In the genomic region with DNA sequence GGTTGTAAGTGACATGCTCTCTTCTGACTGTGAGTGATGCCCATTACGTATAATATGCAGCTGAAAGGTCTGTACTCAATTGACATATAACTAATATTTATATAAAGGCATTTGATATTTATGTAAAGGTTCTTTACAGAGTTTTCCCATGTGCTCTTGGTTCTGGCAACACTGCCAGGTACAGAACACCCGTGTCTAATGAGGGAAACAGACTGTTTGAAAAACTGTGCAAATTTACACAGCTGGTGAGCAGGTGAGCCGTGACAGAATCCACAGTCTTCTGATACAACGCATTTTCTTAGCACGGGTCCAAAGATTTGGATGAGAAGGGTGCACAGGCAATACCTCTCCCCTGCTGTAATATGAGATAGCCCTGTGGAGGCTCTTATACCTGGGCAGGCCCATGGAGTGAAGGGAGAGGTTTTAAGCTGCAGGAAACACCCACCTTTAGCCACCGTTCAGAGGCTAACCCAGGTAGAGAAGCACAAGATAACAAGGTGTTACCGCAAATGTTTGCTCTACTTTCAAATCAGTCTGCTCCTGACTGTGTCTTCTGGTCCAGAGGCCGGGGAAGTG, we compare ENCODE assay signal across 24 mouse cellular contexts.
DNase-seq lines count a peak whose midpoint lies in the region; ATAC-seq and TF ChIP-seq lines count a peak whose summit lies in the region.
"Had no signal": no experiment of that assay in that cellular context is flagged by ENCODE, and none has a peak within 500 bp of the region (broad histone marks: within the 10 kb centered on the region; RNA-seq: fewer than 3 reads in every experiment).

No protein-coding gene starts in this region.

- no peak for TF ChIP-seq CTCF in intestine, postnatal 0 days (IDR thresholded peaks at IDR 0.05; ENCODE audit: low read depth)
- TF ChIP-seq CTCF in lung, embryonic 14.5 days (IDR thresholded peaks at IDR 0.05; ENCODE audit: low read depth): no peak
- TF ChIP-seq CTCF in layer of hippocampus, adult 2 months (conservative IDR thresholded peaks at IDR 0.05): no peak

- H3K4me1 ChIP-seq in intestine, embryonic 14.5 days (replicated peaks; ENCODE audit: control insufficient read depth, insufficient read depth, low read length): no peaks in the 10 kb centered on the region
- no peaks in the 10 kb centered on the region for H3K4me1 ChIP-seq in intestine, postnatal 0 days (replicated peaks; ENCODE audit: control insufficient read depth, insufficient read depth, low read length)
- no peaks in the 10 kb centered on the region for H3K4me1 ChIP-seq in lung, embryonic 14.5 days (ENCODE audit: insufficient read depth)
- no peaks in the 10 kb centered on the region for H3K4me1 ChIP-seq in stomach, embryonic 15.5 days
- no peaks in the 10 kb centered on the region for H3K4me1 ChIP-seq in stomach, embryonic 16.5 days (ENCODE audit: control insufficient read depth, insufficient read depth, low read length)
- H3K4me1 ChIP-seq: embryonic facial prominence, embryonic 13.5 days; embryonic facial prominence, embryonic 15.5 days; forebrain, embryonic 10.5 days; forebrain, embryonic 12.5 days had no signal

- no peaks in the 10 kb centered on the region for H3K36me3 ChIP-seq in intestine, embryonic 14.5 days (ENCODE audit: control insufficient read depth, insufficient read depth, low read length)
- H3K36me3 ChIP-seq in intestine, postnatal 0 days (ENCODE audit: control insufficient read depth, insufficient read depth): no peaks in the 10 kb centered on the region
- H3K36me3 ChIP-seq in lung, embryonic 14.5 days (ENCODE audit: insufficient read depth): no peaks in the 10 kb centered on the region
- H3K36me3 ChIP-seq in stomach, embryonic 15.5 days: no peaks in the 10 kb centered on the region
- H3K36me3 ChIP-seq in stomach, embryonic 16.5 days (ENCODE audit: control insufficient read depth, insufficient read depth, low read length): no peaks in the 10 kb centered on the region
- H3K36me3 ChIP-seq: embryonic facial prominence, embryonic 13.5 days; embryonic facial prominence, embryonic 15.5 days; forebrain, embryonic 10.5 days; forebrain, embryonic 12.5 days had no signal

- no peaks in the 10 kb centered on the region for H3K27me3 ChIP-seq in intestine, embryonic 14.5 days (replicated peaks; ENCODE audit: control insufficient read depth, insufficient read depth, low read length)
- H3K27me3 ChIP-seq in intestine, postnatal 0 days (replicated peaks; ENCODE audit: control insufficient read depth, insufficient read depth, low read length): no peaks in the 10 kb centered on the region
- no peaks in the 10 kb centered on the region for H3K27me3 ChIP-seq in lung, embryonic 14.5 days (ENCODE audit: insufficient read depth, low read length)
- H3K27me3 ChIP-seq in stomach, embryonic 15.5 days (replicated peaks): no peaks in the 10 kb centered on the region
- H3K27me3 ChIP-seq in stomach, embryonic 16.5 days (ENCODE audit: control insufficient read depth, insufficient read depth, low read length): no peaks in the 10 kb centered on the region
- H3K27me3 ChIP-seq: embryonic facial prominence, embryonic 13.5 days; embryonic facial prominence, embryonic 15.5 days; forebrain, embryonic 12.5 days had no signal

- no peak overlapping the region for H3K9ac ChIP-seq in intestine, embryonic 14.5 days (ENCODE audit: low read length)
- no peak overlapping the region for H3K9ac ChIP-seq in intestine, postnatal 0 days (ENCODE audit: low read depth, low read length)
- no peak overlapping the region for H3K9ac ChIP-seq in lung, embryonic 14.5 days
- H3K9ac ChIP-seq in stomach, embryonic 15.5 days: no peak overlapping the region
- no peak overlapping the region for H3K9ac ChIP-seq in stomach, embryonic 16.5 days (ENCODE audit: low read length)
- H3K9ac ChIP-seq: embryonic facial prominence, embryonic 13.5 days; embryonic facial prominence, embryonic 15.5 days; forebrain, embryonic 12.5 days had no signal

- no peaks in the 10 kb centered on the region for H3K9me3 ChIP-seq in intestine, embryonic 14.5 days (ENCODE audit: control insufficient read depth, low read length)
- H3K9me3 ChIP-seq in intestine, postnatal 0 days (ENCODE audit: control insufficient read depth): no peaks in the 10 kb centered on the region
- no peaks in the 10 kb centered on the region for H3K9me3 ChIP-seq in lung, embryonic 14.5 days (ENCODE audit: low read depth, low read length)
- H3K9me3 ChIP-seq in stomach, embryonic 15.5 days: no peaks in the 10 kb centered on the region
- H3K9me3 ChIP-seq in stomach, embryonic 16.5 days (replicated peaks; ENCODE audit: control insufficient read depth, low read length): no peaks in the 10 kb centered on the region
- H3K9me3 ChIP-seq: embryonic facial prominence, embryonic 13.5 days; embryonic facial prominence, embryonic 15.5 days; forebrain, embryonic 10.5 days; forebrain, embryonic 12.5 days had no signal

- WGBS in intestine, embryonic 14.5 days: 61% methylated on average over 8 of the region's 8 CpGs
- WGBS in intestine, postnatal 0 days: 48% methylated on average over 8 of the region's 8 CpGs
- WGBS in lung, embryonic 14.5 days: 52% methylated on average over 8 of the region's 8 CpGs
- 54% methylated on average over 8 of the region's 8 CpGs for WGBS in stomach, embryonic 15.5 days
- WGBS in stomach, embryonic 16.5 days: 40% methylated on average over 8 of the region's 8 CpGs

- H3K4me2 ChIP-seq in intestine, embryonic 14.5 days (ENCODE audit: low read length): no peak overlapping the region
- H3K4me2 ChIP-seq in intestine, postnatal 0 days (replicated peaks; ENCODE audit: low read depth): no peak overlapping the region
- H3K4me2 ChIP-seq in lung, embryonic 14.5 days: no peak overlapping the region
- H3K4me2 ChIP-seq in stomach, embryonic 15.5 days: no peak overlapping the region
- no peak overlapping the region for H3K4me2 ChIP-seq in stomach, embryonic 16.5 days (ENCODE audit: low read depth, low read length)
- H3K4me2 ChIP-seq: embryonic facial prominence, embryonic 13.5 days; embryonic facial prominence, embryonic 15.5 days; forebrain, embryonic 12.5 days had no signal

- peak; percentile 45 for DNase-seq in intestine, embryonic 14.5 days (ENCODE audit: low spot score)
- no peak for DNase-seq in lung, embryonic 14.5 days
- DNase-seq in lung, adult 18-20 months: no peak
- no peak for DNase-seq in layer of hippocampus, adult 2 months (ENCODE audit: low spot score in 2 of 2)
- DNase-seq in urinary bladder, postnatal 14 days (ENCODE audit: low spot score): no peak
- DNase-seq: adrenal gland, adult 2 months; adrenal gland, postnatal 10 days; adrenal gland, postnatal 25 days; cerebellum, adult 11 months; cerebellum, adult 18-20 months; cerebellum, adult 8-10 months; cerebellum, adult 9-11 months; cerebellum, postnatal 14 days; cerebellum, postnatal 36 days; embryo, embryonic 11 days had no signal

- no peak for ATAC-seq in intestine, embryonic 14.5 days (replicated peaks; ENCODE audit: low FRiP score, low TSS enrichment, low read depth)
- ATAC-seq in intestine, postnatal 0 days: no peak
- ATAC-seq in lung, embryonic 14.5 days (ENCODE audit: insufficient read depth): peak; percentile 73
- peak; percentile 66 for ATAC-seq in stomach, embryonic 15.5 days (ENCODE audit: insufficient read depth, low FRiP score, low read depth)
- peak; percentile 60; the same call in 1 of the 2 replicates for ATAC-seq in stomach, embryonic 16.5 days (ENCODE audit: insufficient read depth, low FRiP score)
- ATAC-seq: forebrain, embryonic 14.5 days had no signal

- H3K27ac ChIP-seq in intestine, embryonic 14.5 days (ENCODE audit: low read depth): no peak overlapping the region
- no peak overlapping the region for H3K27ac ChIP-seq in intestine, postnatal 0 days (ENCODE audit: low read depth, low read length)
- H3K27ac ChIP-seq in lung, embryonic 14.5 days (ENCODE audit: low read depth): no peak overlapping the region
- H3K27ac ChIP-seq in stomach, embryonic 15.5 days: no peak overlapping the region
- no peak overlapping the region for H3K27ac ChIP-seq in stomach, embryonic 16.5 days (ENCODE audit: low read length)
- no peak overlapping the region for H3K27ac ChIP-seq in layer of hippocampus, adult 2 months
- H3K27ac ChIP-seq: embryonic facial prominence, embryonic 13.5 days; embryonic facial prominence, embryonic 15.5 days; forebrain, embryonic 10.5 days; forebrain, embryonic 12.5 days had no signal

- no peak overlapping the region for H3K4me3 ChIP-seq in intestine, embryonic 14.5 days (ENCODE audit: low read depth, low read length)
- H3K4me3 ChIP-seq in intestine, postnatal 0 days (ENCODE audit: low read depth, low read length): no peak overlapping the region
- H3K4me3 ChIP-seq in lung, embryonic 14.5 days (ENCODE audit: low read depth, low read length): no peak overlapping the region
- H3K4me3 ChIP-seq in stomach, embryonic 15.5 days (replicated peaks): no peak overlapping the region
- H3K4me3 ChIP-seq in stomach, embryonic 16.5 days (replicated peaks; ENCODE audit: low read length): no peak overlapping the region
- H3K4me3 ChIP-seq in layer of hippocampus, adult 2 months: no peak overlapping the region
- H3K4me3 ChIP-seq: embryonic facial prominence, embryonic 13.5 days; embryonic facial prominence, embryonic 15.5 days; erythroblast, embryonic 14.5 days; forebrain, embryonic 10.5 days; forebrain, embryonic 12.5 days had no signal

Comparison
In these comparisons a context has a peak if more than half of its experiments do, and no peak if none do; other contexts are left out.
1. ATAC-seq: peak in lung, embryonic 14.5 days (single experiment), stomach, embryonic 15.5 days (single experiment) and stomach, embryonic 16.5 days (single experiment); none in intestine, embryonic 14.5 days (single experiment) and intestine, postnatal 0 days (single experiment).